Mouse (Mus musculus) testis, postnatal 14 days (tissue): Measurements from ENCODE around the gene Iqsec2.
A peak's percentile ranks its signal among the peaks of the same experiment; 100 is the strongest.

ENCODE experiments used
- DNase-seq: peaks from one replicate; pipeline ENCODE4 v3.0.0; 2021; ENCODE audit warnings: low spot score

Gene Iqsec2

DNA sequence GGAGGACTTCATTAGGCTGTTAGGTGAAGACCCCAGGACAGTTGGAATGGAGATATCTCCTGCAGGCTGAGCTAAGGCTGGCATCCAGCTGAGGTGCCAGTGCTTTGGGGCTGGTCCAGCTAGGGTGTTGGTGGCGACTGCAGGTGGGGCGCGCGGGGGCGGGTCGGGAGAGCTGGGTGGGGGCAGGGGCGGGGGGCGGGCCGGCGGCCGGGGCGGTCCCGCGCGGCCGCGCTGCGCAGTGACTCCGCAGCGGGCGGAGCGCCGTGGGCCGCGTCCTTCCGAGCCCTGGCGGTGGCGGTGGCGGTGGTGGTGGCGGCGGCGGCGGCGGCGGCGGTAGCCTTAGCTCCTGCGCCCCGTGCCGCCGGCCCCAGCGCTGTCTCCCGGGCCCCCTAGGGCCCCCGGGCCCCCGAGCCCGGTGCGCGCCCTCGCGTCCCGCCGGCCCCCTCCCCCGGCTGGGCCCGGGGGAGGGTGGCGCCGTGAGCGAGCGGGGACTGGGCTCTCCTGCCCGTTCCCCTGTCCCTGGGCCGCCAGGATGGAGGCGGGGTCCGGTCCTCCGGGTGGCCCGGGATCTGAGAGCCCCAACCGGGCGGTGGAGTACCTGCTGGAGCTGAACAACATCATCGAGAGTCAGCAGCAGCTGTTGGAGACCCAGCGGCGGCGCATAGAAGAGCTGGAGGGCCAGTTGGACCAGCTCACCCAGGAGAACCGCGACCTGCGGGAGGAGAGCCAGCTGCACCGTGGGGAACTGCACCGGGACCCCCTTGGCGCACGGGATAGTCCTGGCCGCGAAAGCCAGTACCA lies at the start of gene Iqsec2:
Gene Iqsec2, plus strand, starts transcription at position 328 of the 801 bp plus-strand sequence.
- DNase-seq: no peak

DNA sequence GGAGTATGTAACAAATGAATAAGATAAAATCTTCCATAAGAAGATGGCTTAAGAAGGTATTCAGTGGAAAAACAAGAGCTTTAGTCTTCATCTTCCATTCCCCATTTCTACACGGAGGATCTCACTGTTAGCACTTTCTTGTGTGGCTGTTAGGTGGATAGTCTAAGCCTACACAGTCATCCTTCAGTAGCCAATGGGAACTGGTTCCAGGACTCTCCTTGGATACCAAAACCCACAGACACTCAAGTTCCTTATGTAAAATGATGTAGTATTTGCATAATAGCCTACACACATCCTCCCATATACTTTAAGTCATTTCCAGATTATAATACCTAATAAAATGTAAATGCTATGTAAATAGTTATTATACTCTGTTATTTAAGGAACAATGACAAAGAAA lies 46.5 kb upstream of the Iqsec2 start:
- DNase-seq: no peak

DNA sequence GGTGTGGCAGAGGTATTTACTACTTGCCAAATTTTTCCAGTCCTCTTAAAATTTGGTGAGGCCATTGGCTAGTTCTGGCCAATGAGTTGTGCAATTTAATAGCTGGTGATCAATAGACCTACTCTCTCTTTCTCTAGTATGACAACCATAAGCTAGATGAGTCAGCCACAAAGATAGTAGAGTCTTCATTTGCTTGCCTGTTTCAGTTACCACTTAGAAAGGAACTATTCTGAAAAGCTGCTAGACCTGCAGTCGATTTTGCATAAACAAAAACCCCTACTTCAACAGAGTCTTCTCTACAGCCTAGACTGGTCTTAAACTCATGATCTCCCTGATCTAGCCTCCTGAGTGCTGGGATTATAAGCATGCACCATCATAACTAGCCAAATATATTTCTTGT lies 22.4 kb upstream of the Iqsec2 start:
- DNase-seq: no peak

GRCm38 (mm10) chrX:152130777-152131176 lies 13.3 kb upstream of the Iqsec2 start:
- DNase-seq: no peak

DNA sequence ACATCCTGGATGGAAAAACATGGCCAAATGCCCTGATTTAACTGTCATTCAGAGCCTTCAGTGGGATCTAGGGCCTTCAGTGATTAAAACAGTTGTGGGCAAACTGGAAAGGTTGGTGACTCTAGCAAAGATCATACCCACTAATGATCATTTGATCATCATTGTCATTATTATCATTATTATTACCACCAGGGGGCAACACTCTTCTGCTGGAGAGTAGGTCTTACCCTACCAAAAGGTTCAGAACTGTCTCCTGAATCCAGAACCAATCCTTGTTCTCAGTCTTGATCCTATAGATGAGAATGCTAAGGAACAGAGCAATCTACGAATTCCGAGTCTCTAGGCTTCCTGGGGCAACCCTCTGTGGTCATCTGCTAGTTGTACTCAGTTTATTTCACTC lies 12.0 kb upstream of the Iqsec2 start:
- no peak for DNase-seq

DNA sequence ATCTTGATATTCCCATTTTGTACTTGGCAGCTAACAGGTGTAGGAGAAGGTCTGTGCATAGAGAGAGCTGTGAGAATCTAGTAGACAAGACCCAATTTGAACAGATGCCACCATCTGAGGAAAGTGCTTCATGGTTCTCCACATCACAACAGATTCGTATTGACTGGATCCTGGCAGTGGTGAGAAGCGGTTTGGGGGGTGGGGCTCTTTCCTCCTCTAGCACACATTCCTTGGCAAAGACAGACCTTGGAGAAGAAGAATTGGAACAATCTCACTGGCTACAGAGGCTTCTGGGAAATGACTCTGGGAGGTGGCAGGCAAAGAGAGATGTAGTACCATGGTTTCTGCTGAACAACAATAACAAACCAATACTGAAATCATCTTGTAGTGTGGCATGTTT lies 8.9 kb upstream of the Iqsec2 start:
- DNase-seq: no peak

GRCm38 (mm10) chrX:152144742-152145214 lies 710 bp downstream of the Iqsec2 start:
- no peak for DNase-seq

GRCm38 (mm10) chrX:152146150-152146549 lies 2.1 kb downstream of the Iqsec2 start:
- no peak for DNase-seq

- no peak for DNase-seq
Observed at GRCm38 (mm10) chrX:152146691-152147090, 2.6 kb downstream of the Iqsec2 start.

GRCm38 (mm10) chrX:152147451-152148116 lies 3.5 kb downstream of the Iqsec2 start:
- DNase-seq: peak; percentile 23

DNA sequence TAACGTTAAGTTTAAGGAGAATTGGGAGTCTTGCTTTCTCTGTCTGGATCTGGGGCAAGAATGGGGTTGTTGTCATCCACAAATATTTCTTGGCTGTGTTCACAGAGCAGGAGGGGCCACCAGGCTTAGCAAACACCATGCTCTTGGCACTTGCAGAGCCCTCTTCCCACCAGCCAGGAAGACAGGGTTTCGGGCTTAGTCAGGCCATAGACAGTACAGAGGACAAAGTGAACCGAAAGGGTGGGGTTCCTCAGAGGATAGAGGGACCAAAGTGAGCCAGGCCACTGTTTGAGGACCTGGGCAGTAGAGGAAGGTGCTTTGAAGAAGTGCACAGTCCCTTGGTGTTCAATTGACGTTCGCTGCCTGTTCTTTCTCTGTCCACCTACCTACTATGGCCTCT lies 4.6 kb downstream of the Iqsec2 start:
- DNase-seq: no peak

- no peak for DNase-seq
Observed at GRCm38 (mm10) chrX:152151709-152152108, 7.6 kb downstream of the Iqsec2 start.

DNA sequence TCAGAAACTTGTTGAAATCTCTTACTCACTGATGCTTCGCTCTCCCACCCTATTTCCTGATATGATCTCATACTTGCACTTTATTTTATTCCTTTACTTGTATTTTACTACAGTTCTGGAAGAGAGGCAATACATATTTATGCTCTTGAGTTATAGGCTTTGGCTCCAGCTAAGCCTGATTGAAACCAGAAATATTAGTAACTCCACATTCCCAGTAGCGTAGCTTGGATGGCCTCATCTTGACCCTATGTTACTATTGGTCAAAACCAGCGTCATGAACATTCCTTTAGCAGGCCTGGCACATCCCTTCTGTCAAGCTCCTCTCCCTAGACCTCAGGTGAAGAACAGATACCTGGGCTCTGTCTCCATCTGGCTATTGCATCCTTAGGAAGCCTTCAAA lies 14.2 kb downstream of the Iqsec2 start:
- no peak for DNase-seq

DNA sequence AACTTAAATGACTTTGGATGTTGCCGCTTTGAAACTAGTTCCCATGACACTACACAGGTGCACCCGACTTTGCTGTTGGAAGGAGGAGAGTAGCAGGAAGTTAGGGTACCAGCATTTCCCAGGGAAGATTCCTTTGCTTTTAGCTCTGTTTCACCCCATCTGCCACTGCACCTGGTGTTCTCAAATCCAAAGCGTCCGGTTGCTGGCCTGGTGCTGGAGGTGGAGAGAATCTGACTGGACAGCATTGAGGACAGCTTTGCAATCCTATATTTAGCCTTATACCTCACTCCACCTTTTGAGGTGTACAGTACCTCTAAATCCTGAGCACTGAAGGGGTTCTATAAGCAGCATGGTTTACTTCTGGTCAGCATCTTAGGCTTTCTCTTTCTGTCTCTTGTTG lies 17.3 kb downstream of the Iqsec2 start:
- no peak for DNase-seq

- no peak for DNase-seq
Observed at GRCm38 (mm10) chrX:152164061-152164460, 20.0 kb downstream of the Iqsec2 start.

DNA sequence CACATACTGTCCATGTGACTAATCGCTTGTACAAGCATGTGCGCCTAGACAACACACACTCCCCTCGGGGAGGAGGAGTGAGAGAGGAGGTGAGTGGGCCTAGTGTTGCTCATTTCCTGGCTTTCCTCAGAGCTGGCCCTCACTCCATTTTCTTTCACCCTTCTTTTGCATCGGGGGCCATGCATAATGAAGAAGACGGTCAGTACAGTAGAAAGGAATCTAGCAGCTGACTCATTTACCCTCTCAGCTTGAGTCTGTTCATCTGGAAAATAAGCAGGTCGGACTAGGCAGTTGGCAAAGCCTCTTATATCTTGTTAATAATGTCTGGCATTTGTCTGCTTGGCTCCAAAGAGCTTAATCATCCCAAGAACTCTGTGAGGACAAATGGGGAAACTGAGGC lies 22.1 kb downstream of the Iqsec2 start:
- no peak for DNase-seq

GRCm38 (mm10) chrX:152168521-152168920 lies 24.5 kb downstream of the Iqsec2 start:
- no peak for DNase-seq

- DNase-seq: no peak
Observed at GRCm38 (mm10) chrX:152171041-152172026, 27.3 kb downstream of the Iqsec2 start.

DNA sequence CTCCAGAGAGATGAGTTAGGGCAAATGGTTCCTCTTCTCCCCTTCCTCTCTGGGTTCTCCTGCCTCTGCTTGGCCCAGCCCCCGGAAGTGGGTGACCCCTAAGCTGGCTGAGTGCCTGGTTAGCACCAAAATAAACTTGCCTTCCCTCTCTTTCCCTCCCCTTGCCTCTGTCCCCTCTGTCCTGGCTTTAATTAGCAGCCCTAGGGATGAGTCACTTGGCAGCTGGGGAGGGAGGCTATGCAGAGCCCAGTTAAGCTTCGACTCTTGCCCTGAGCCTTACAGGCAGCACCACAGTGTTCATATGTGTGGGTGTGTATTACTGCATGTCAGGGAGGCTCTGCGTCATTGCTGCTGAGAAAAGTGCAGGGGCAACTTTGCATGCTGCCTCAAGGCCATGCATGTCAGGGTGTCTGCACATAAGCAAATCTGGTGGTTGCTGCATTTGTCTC lies 28.4 kb downstream of the Iqsec2 start:
- no peak for DNase-seq

DNA sequence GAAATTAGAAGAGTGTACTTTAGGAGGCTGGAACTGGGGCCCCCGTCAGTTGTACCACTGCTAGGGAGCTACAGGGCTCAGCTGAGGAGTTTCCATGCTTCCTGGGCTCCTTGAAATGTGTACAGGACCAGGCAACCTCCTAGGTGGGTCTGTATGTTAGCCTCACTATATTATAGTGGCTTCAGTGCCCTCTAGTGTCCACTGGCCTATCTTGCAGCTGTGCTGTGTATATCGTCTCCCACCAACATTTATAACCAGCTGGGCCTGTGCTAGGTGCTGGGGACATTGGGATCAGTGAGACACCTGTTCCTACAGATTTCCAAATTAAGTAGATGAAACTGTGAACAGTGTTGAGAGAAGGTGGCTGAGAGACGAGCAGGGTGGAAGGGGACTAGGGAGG lies 31.2 kb downstream of the Iqsec2 start:
- DNase-seq: no peak

GRCm38 (mm10) chrX:152177897-152178296 lies 33.8 kb downstream of the Iqsec2 start:
- no peak for DNase-seq
